Mouse (Mus musculus): ENCODE results near the gene Plekho1.

DNA sequence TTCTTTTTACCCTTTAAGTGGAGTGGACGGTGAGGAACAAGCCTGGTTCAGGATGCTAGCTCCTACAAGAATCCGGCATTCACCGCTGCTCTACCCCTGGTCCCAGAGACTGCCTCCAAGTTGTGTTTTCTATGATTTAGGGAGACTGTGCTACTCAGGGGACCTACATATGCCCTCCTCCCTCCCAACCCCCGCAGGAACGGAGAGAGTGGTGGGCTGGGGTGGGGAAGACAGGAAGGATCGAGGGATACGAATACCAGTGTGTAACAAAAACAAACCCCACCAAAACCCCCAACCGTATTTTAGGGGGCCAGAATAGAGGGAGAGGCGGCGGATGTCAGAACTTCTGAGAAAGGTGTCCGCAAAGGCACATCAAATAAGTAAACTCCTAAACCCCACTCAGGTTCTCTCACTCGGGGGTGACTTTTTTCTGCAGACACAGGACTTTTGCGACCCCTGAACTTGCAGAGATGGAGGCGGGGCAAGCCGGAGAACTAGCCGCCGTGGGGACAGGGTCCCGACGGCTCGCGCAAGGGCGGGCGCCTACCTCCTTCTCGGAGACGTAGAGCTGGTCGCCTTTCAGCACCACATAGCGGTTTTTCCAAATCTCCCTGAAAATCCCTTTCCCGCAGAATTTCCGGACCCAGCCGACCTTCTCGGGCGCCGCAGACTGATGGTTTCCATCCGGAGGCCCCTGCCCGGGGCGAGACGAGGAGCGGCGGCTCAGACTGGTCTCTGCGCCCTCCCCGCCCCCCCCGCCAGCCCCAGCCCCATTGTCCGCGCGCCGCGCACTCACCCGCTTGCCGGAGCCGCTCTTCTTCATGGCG, 613 bp downstream of the Plekho1 start:
- no peak for TF ChIP-seq CTCF (IDR thresholded peaks at IDR 0.05)
- TF ChIP-seq EP300 (IDR thresholded peaks at IDR 0.05) = no peak
